Mouse (Mus musculus): ENCODE data around the gene Gm20388. TPM values are rescaled to one million over a fixed set of nuclear protein-coding genes. Genes with fewer than 3 reads are reported as not detected.
A peak's percentile ranks its signal among the peaks of the same experiment; 100 is the strongest.

Gm20388 gene
- polyA plus RNA-seq, 1 experiment from 2014 or later, result 1.4 TPM

- Histone ChIP-seq H3K9ac (ENCODE audit: low read depth, low read length) (no peak overlapping the region), H3K36me3 (ENCODE audit: control insufficient read depth, insufficient read depth) (no peaks in the 10 kb centered on the region), H3K4me1 (ENCODE audit: control insufficient read depth, low read depth, low read length) (peaks cover 7% of the 10 kb centered on the region; the same call in 1 of the 2 replicates), H3K4me3 (ENCODE audit: low read depth, low read length) (no peak overlapping the region), H3K27me3 (ENCODE audit: control insufficient read depth, insufficient read depth, low read depth, low read length) (no peaks in the 10 kb centered on the region), H3K9me3 (replicated peaks; ENCODE audit: control insufficient read depth, low read length) (no peaks in the 10 kb centered on the region), H3K4me2 (ENCODE audit: low read depth, low read length) (no peak overlapping the region), H3K27ac (ENCODE audit: low read length) (no peak overlapping the region)
- no peak for ATAC-seq (ENCODE audit: low read depth)
- 61% methylated on average over 8 of the region's 8 CpGs for WGBS (ENCODE audit: insufficient replicate concordance)
Observed at GRCm38 (mm10) chr8:120044907-120045306, 134.3 kb downstream of the Gm20388 start.

DNA sequence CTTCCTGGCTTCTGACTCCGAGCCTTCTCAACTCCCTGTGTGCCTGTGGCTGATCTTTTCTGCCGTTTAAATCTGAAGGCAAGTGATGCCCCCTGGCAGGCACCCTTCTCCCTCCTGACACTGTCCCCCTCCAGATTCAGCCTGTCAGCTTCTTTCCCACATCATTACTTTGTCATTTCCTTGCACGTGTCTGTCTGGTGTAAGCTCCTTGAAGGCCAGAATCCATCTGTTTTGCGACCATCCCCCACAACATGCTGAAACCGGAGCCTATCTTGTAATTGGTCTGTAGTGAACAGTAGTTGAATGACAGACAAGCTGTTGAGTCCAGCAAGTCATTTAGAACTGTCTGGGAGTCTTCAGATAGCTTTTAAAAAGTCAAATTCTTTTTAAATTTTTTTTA is 134.8 kb downstream of the Gm20388 start:
- no peak overlapping the region for H3K4me3 ChIP-seq (ENCODE audit: low read depth, low read length)
- no peak overlapping the region for H3K27ac ChIP-seq (ENCODE audit: low read length)
- H3K9ac ChIP-seq (ENCODE audit: low read depth, low read length), result no peak overlapping the region
- H3K36me3 ChIP-seq (ENCODE audit: control insufficient read depth, insufficient read depth), result no peaks in the 10 kb centered on the region
- no peaks in the 10 kb centered on the region for H3K9me3 ChIP-seq (replicated peaks; ENCODE audit: control insufficient read depth, low read length)
- ATAC-seq (ENCODE audit: low read depth), result no peak
- H3K4me1 ChIP-seq (ENCODE audit: control insufficient read depth, low read depth, low read length), result peaks cover 6% of the 10 kb centered on the region
- H3K27me3 ChIP-seq (ENCODE audit: control insufficient read depth, insufficient read depth, low read depth, low read length), result no peaks in the 10 kb centered on the region
- WGBS (ENCODE audit: insufficient replicate concordance), result 39% methylated on average over 5 of the region's 5 CpGs
- H3K4me2 ChIP-seq (ENCODE audit: low read depth, low read length), result no peak overlapping the region

- no peak for ATAC-seq (ENCODE audit: low read depth)
- H3K4me3 ChIP-seq (ENCODE audit: low read depth, low read length), result no peak overlapping the region
- peaks cover 3% of the 10 kb centered on the region for H3K4me1 ChIP-seq (ENCODE audit: control insufficient read depth, low read depth, low read length)
- no peaks in the 10 kb centered on the region for H3K27me3 ChIP-seq (ENCODE audit: control insufficient read depth, insufficient read depth, low read depth, low read length)
- 69% methylated on average over 14 of the region's 14 CpGs for WGBS (ENCODE audit: insufficient replicate concordance)
- H3K9ac ChIP-seq (ENCODE audit: low read depth, low read length), result no peak overlapping the region
- no peaks in the 10 kb centered on the region for H3K9me3 ChIP-seq (replicated peaks; ENCODE audit: control insufficient read depth, low read length)
- H3K27ac ChIP-seq (ENCODE audit: low read length), result no peak overlapping the region
- H3K36me3 ChIP-seq (ENCODE audit: control insufficient read depth, insufficient read depth), result no peaks in the 10 kb centered on the region
- H3K4me2 ChIP-seq (ENCODE audit: low read depth, low read length), result no peak overlapping the region
Observed at GRCm38 (mm10) chr8:120046258-120047020, 135.8 kb downstream of the Gm20388 start.

GRCm38 (mm10) chr8:120049949-120050348 is 139.3 kb downstream of the Gm20388 start:
- no peak overlapping the region for H3K4me2 ChIP-seq (ENCODE audit: low read depth, low read length)
- H3K4me3 ChIP-seq (ENCODE audit: low read depth, low read length), result no peak overlapping the region
- peak; percentile 32; the same call in 1 of the 2 replicates for ATAC-seq (ENCODE audit: low read depth)
- WGBS (ENCODE audit: insufficient replicate concordance), result 14% methylated on average over 13 of the region's 13 CpGs
- H3K36me3 ChIP-seq (ENCODE audit: control insufficient read depth, insufficient read depth), result no peaks in the 10 kb centered on the region
- H3K9ac ChIP-seq (ENCODE audit: low read depth, low read length), result no peak overlapping the region
- H3K27ac ChIP-seq (ENCODE audit: low read length), result no peak overlapping the region
- H3K27me3 ChIP-seq (ENCODE audit: control insufficient read depth, insufficient read depth, low read depth, low read length), result no peaks in the 10 kb centered on the region
- no peaks in the 10 kb centered on the region; the same call in 1 of the 2 replicates for H3K4me1 ChIP-seq (ENCODE audit: control insufficient read depth, low read depth, low read length)
- H3K9me3 ChIP-seq (replicated peaks; ENCODE audit: control insufficient read depth, low read length), result no peaks in the 10 kb centered on the region

- H3K4me3 ChIP-seq (ENCODE audit: low read depth, low read length), result no peak overlapping the region
- no peaks in the 10 kb centered on the region; the same call in 1 of the 2 replicates for H3K4me1 ChIP-seq (ENCODE audit: control insufficient read depth, low read depth, low read length)
- H3K36me3 ChIP-seq (ENCODE audit: control insufficient read depth, insufficient read depth), result no peaks in the 10 kb centered on the region
- H3K27me3 ChIP-seq (ENCODE audit: control insufficient read depth, insufficient read depth, low read depth, low read length), result no peaks in the 10 kb centered on the region
- H3K4me2 ChIP-seq (ENCODE audit: low read depth, low read length), result no peak overlapping the region
- H3K9me3 ChIP-seq (replicated peaks; ENCODE audit: control insufficient read depth, low read length), result no peaks in the 10 kb centered on the region
- no peak for ATAC-seq (ENCODE audit: low read depth)
- H3K9ac ChIP-seq (ENCODE audit: low read depth, low read length), result no peak overlapping the region
- 30% methylated on average over 10 of the region's 10 CpGs for WGBS (ENCODE audit: insufficient replicate concordance)
- H3K27ac ChIP-seq (ENCODE audit: low read length), result no peak overlapping the region
Observed at GRCm38 (mm10) chr8:120050376-120050775, 139.7 kb downstream of the Gm20388 start.

GRCm38 (mm10) chr8:120051006-120051405 is 140.4 kb downstream of the Gm20388 start:
- H3K27me3 ChIP-seq (ENCODE audit: control insufficient read depth, insufficient read depth, low read depth, low read length), result no peaks in the 10 kb centered on the region
- H3K9me3 ChIP-seq (replicated peaks; ENCODE audit: control insufficient read depth, low read length), result no peaks in the 10 kb centered on the region
- H3K4me3 ChIP-seq (ENCODE audit: low read depth, low read length), result no peak overlapping the region
- H3K27ac ChIP-seq (ENCODE audit: low read length), result no peak overlapping the region
- no peaks in the 10 kb centered on the region; the same call in 1 of the 2 replicates for H3K4me1 ChIP-seq (ENCODE audit: control insufficient read depth, low read depth, low read length)
- no peak for ATAC-seq (ENCODE audit: low read depth)
- WGBS (ENCODE audit: insufficient replicate concordance), result 10% methylated on average over 4 of the region's 4 CpGs
- H3K9ac ChIP-seq (ENCODE audit: low read depth, low read length), result no peak overlapping the region
- no peak overlapping the region for H3K4me2 ChIP-seq (ENCODE audit: low read depth, low read length)
- H3K36me3 ChIP-seq (ENCODE audit: control insufficient read depth, insufficient read depth), result no peaks in the 10 kb centered on the region

DNA sequence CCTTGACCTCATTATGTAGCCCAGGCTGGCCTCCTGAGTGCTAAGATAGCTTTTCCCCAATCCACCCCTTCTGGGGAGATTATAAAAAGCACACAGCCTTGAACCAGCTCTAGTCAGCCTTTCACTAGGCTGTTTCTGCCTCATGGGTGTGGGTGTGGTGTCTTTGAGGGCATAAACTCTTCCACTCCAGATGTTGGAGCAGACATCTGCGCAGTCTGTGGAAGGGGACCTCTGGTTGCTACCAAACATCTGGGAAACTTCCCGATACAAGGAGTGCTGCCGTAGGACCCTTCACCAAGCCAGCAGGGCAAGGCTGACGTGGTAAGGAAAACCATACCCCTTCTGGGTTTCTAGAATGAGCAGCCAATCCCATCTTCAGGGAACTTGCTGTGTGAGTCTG is 141.3 kb downstream of the Gm20388 start:
- 68% methylated on average over 4 of the region's 4 CpGs for WGBS (ENCODE audit: insufficient replicate concordance)
- H3K4me3 ChIP-seq (ENCODE audit: low read depth, low read length), result no peak overlapping the region
- H3K27ac ChIP-seq (ENCODE audit: low read length), result no peak overlapping the region
- H3K4me1 ChIP-seq (ENCODE audit: control insufficient read depth, low read depth, low read length), result no peaks in the 10 kb centered on the region; the same call in 1 of the 2 replicates
- no peak overlapping the region for H3K4me2 ChIP-seq (ENCODE audit: low read depth, low read length)
- H3K36me3 ChIP-seq (ENCODE audit: control insufficient read depth, insufficient read depth), result no peaks in the 10 kb centered on the region
- no peak for ATAC-seq (ENCODE audit: low read depth)
- H3K9me3 ChIP-seq (replicated peaks; ENCODE audit: control insufficient read depth, low read length), result no peaks in the 10 kb centered on the region
- H3K9ac ChIP-seq (ENCODE audit: low read depth, low read length), result no peak overlapping the region
- H3K27me3 ChIP-seq (ENCODE audit: control insufficient read depth, insufficient read depth, low read depth, low read length), result no peaks in the 10 kb centered on the region

DNA sequence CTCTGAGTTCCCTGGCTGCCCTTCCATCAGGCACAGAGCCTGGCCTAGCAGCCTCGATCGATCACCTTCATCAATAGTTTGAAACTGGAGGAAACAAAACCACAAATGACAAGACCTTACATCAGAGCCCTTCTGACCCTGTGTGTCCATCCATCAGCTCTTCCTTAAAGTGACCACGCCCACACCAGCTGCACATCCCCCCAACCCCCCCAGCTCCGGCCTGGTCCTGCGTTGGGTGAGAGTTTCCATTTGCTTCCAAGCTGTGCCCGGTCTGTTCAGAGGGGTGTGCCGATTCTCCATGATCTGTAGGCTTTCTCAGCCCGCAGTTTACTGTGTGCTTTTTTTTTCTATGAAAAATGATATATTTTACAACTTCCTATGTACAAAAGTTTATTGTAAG is 141.7 kb downstream of the Gm20388 start:
- Histone ChIP-seq H3K9me3 (replicated peaks; ENCODE audit: control insufficient read depth, low read length) (no peaks in the 10 kb centered on the region), H3K4me3 (ENCODE audit: low read depth, low read length) (no peak overlapping the region), H3K4me1 (ENCODE audit: control insufficient read depth, low read depth, low read length) (no peaks in the 10 kb centered on the region; the same call in 1 of the 2 replicates), H3K27me3 (ENCODE audit: control insufficient read depth, insufficient read depth, low read depth, low read length) (no peaks in the 10 kb centered on the region), H3K9ac (ENCODE audit: low read depth, low read length) (no peak overlapping the region), H3K4me2 (ENCODE audit: low read depth, low read length) (no peak overlapping the region), H3K27ac (ENCODE audit: low read length) (no peak overlapping the region), H3K36me3 (ENCODE audit: control insufficient read depth, insufficient read depth) (no peaks in the 10 kb centered on the region)
- WGBS (ENCODE audit: insufficient replicate concordance), result 72% methylated on average over 8 of the region's 8 CpGs
- ATAC-seq (ENCODE audit: low read depth), result no peak

DNA sequence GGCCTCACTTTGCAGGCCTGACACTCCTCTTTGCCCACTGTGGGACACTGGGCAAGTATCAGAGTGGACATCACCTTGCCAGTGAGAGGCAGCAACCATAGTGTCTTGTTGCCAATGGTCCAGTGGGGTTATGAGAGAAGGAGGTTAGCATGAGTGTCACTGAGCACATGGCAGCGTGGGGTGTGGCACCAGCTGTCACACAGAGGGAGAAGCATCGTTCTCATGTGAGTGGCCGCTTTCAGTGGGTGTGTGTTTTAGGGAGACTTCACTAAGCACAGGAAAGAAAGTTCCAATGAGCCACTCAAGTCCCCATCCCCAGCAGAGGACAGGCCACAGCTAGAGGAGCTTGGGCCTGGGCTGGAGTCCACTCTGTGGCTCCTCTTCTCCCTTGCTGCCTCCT is 144.2 kb downstream of the Gm20388 start:
- ATAC-seq (ENCODE audit: low read depth), result no peak
- no peaks in the 10 kb centered on the region for H3K9me3 ChIP-seq (replicated peaks; ENCODE audit: control insufficient read depth, low read length)
- 74% methylated on average over 3 of the region's 3 CpGs for WGBS (ENCODE audit: insufficient replicate concordance)
- H3K4me2 ChIP-seq (ENCODE audit: low read depth, low read length), result no peak overlapping the region
- no peaks in the 10 kb centered on the region for H3K36me3 ChIP-seq (ENCODE audit: control insufficient read depth, insufficient read depth)
- H3K9ac ChIP-seq (ENCODE audit: low read depth, low read length), result no peak overlapping the region
- H3K4me3 ChIP-seq (ENCODE audit: low read depth, low read length), result no peak overlapping the region
- no peaks in the 10 kb centered on the region for H3K27me3 ChIP-seq (ENCODE audit: control insufficient read depth, insufficient read depth, low read depth, low read length)
- H3K27ac ChIP-seq (ENCODE audit: low read length), result no peak overlapping the region
- H3K4me1 ChIP-seq (ENCODE audit: control insufficient read depth, low read depth, low read length), result no peaks in the 10 kb centered on the region; the same call in 1 of the 2 replicates

Data from liver, embryonic 16.5 days (tissue).